Mouse (Mus musculus): Measurements from ENCODE around the gene Hus1.

- TF ChIP-seq CTCF (IDR thresholded peaks at IDR 0.05): no peak
- TF ChIP-seq EP300 (IDR thresholded peaks at IDR 0.05): no peak
Measured at GRCm38 (mm10) chr11:8949765-8950430, 61.1 kb downstream of the Hus1 start.
